Mouse (Mus musculus): ENCODE results near the gene Elfn1. TPM values are rescaled to one million over a fixed set of nuclear protein-coding genes. Genes with fewer than 3 reads are reported as not detected.

Gene Elfn1
- total and polyA plus RNA-seq, 2 experiments = 0.13 TPM; not detected in 1

DNA sequence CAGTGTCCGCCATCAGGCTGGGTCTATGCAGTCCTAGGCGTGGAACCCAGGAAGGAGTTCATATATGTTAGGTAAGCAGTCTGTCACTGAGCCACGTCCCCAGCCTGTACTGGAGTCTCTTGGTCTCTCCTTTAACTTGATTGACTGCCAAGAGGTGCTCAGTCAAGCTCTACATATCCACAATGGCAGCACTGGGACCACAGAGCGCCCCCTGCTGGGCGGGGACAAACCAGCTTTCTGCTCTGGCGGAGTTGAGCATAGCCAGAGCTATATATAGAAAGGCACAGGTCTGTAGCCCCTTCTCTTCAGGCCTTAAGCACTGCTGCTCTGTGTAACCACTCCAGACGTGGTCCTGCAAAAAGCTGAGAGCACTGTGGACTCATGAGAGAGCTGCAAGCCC is 25.7 kb downstream of the Elfn1 start:
- 55% methylated on average over 7 of the region's 7 CpGs for WGBS
- H3K9ac ChIP-seq (ENCODE audit: low read depth, low read length) = no peak overlapping the region
- H3K27me3 ChIP-seq (ENCODE audit: control insufficient read depth, insufficient read depth, low read length) = no peaks in the 10 kb centered on the region
- no peak for DNase-seq (ENCODE audit: extremely low read depth, low read depth, low spot score)
- H3K4me1 ChIP-seq (ENCODE audit: control insufficient read depth, insufficient read depth, low read length) = peaks cover 2% of the 10 kb centered on the region
- no peaks in the 10 kb centered on the region for H3K36me3 ChIP-seq (ENCODE audit: control insufficient read depth, insufficient read depth, low read length)
- H3K79me2 ChIP-seq (ENCODE audit: control insufficient read depth, insufficient read depth, low read length) = no peaks in the 10 kb centered on the region
- H3K27ac ChIP-seq (replicated peaks; ENCODE audit: insufficient read depth, low read depth, low read length) = no peak overlapping the region
- TF ChIP-seq CTCF (IDR thresholded peaks at IDR 0.05; ENCODE audit: low read depth, low read length) (peak; percentile 75), POLR2A (IDR thresholded peaks at IDR 0.05; ENCODE audit: extremely low read depth, insufficient read depth, low read length) (no peak)
- no peak overlapping the region for H3K4me3 ChIP-seq (ENCODE audit: insufficient read depth, low read depth, low read length)

DNA sequence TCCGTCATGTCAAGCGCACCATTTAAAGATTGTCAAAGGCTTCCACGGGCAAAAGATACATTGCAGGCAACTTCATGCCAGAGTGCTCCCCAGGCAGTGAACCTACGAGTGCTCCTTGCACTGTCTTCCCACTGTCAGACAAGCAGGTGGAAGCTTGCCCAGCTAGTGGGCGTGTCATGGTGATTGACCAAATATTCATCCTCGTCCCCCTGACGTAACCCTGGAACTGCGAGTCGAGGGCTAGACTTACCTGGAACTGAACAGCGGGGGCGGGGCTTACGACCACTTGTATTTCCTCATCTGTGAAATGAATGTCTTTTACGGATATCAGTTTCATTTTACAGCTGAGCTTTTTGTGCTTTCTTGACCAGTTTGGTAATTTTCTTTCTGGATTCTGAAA is 28.7 kb downstream of the Elfn1 start:
- Histone ChIP-seq H3K79me2 (ENCODE audit: control insufficient read depth, insufficient read depth, low read length) (no peaks in the 10 kb centered on the region), H3K27ac (replicated peaks; ENCODE audit: insufficient read depth, low read depth, low read length) (no peak overlapping the region; the same call in 1 of the 2 replicates), H3K9ac (ENCODE audit: low read depth, low read length) (no peak overlapping the region), H3K4me1 (ENCODE audit: control insufficient read depth, insufficient read depth, low read length) (peaks cover 2% of the 10 kb centered on the region), H3K36me3 (ENCODE audit: control insufficient read depth, insufficient read depth, low read length) (no peaks in the 10 kb centered on the region), H3K4me3 (ENCODE audit: insufficient read depth, low read depth, low read length) (no peak overlapping the region), H3K27me3 (ENCODE audit: control insufficient read depth, insufficient read depth, low read length) (no peaks in the 10 kb centered on the region)
- DNase-seq (ENCODE audit: extremely low read depth, low read depth, low spot score) = peak; percentile 88
- TF ChIP-seq CTCF (IDR thresholded peaks at IDR 0.05; ENCODE audit: low read depth, low read length) = no peak
- TF ChIP-seq POLR2A (IDR thresholded peaks at IDR 0.05; ENCODE audit: extremely low read depth, insufficient read depth, low read length) = no peak
- WGBS = 34% methylated on average over 13 of the region's 13 CpGs

DNA sequence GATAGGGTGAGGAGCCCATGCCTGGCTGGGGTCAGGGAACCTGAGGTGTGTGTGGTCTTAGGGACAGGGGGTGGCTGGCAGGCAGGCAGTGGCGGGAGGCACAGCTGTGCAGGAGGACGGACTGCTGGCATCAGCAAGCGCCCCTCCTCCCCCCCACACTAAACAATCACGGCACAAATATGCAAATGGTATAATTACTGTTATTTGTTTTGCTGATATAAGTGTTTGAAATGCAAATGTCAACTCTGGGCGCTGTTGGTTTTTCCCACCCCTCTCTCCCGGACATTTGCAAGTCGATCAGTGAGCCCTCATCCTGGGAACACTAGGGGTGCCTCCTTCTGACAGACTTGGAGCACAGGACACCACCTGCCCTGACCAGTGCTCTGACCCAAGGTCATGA is 37.0 kb downstream of the Elfn1 start:
- Histone ChIP-seq H3K4me3 (ENCODE audit: insufficient read depth, low read depth, low read length) (no peak overlapping the region), H3K27me3 (ENCODE audit: control insufficient read depth, insufficient read depth, low read length) (no peaks in the 10 kb centered on the region), H3K27ac (replicated peaks; ENCODE audit: insufficient read depth, low read depth, low read length) (no peak overlapping the region), H3K79me2 (ENCODE audit: control insufficient read depth, insufficient read depth, low read length) (no peaks in the 10 kb centered on the region), H3K36me3 (ENCODE audit: control insufficient read depth, insufficient read depth, low read length) (no peaks in the 10 kb centered on the region), H3K4me1 (ENCODE audit: control insufficient read depth, insufficient read depth, low read length) (no peaks in the 10 kb centered on the region), H3K9ac (ENCODE audit: low read depth, low read length) (no peak overlapping the region)
- no peak for TF ChIP-seq POLR2A (IDR thresholded peaks at IDR 0.05; ENCODE audit: extremely low read depth, insufficient read depth, low read length)
- no peak for TF ChIP-seq CTCF (IDR thresholded peaks at IDR 0.05; ENCODE audit: low read depth, low read length)
- WGBS = 67% methylated on average over 7 of the region's 7 CpGs
- no peak for DNase-seq (ENCODE audit: extremely low read depth, low read depth, low spot score)

DNA sequence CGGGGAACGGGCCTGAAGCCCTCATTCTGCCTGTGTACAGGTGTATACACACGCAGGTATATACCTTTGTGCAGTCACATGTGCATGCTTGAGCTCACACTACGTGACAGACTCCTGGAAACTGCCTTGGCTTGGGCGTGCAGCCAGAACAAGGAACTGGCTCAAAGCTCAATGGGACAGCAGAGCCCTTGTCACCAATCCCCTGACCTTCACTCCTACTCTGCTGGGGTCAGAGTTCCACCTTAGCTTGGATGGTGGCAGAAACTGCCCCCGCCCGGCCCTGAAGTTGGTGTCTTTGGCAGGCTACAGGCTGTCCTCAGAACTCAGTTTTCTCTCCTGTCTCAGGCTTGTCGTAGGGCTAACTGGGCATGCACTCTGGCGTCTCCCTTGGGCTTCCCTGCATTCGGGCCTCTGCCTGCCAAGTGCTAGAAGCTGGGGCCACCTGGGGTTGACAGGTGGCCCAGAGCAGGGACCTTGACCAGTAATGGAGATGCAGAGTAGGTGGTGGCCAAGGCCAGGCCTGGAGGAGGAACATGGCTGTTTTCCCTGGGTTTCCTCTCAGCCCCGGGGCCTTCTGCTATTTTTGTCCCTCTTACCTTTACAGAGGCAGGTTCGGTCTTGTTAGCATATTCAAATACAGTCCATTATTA is 38.1 kb downstream of the Elfn1 start:
- Histone ChIP-seq H3K27me3 (ENCODE audit: control insufficient read depth, insufficient read depth, low read length) (no peaks in the 10 kb centered on the region), H3K79me2 (ENCODE audit: control insufficient read depth, insufficient read depth, low read length) (no peaks in the 10 kb centered on the region), H3K27ac (replicated peaks; ENCODE audit: insufficient read depth, low read depth, low read length) (no peak overlapping the region; the same call in 1 of the 2 replicates), H3K4me3 (ENCODE audit: insufficient read depth, low read depth, low read length) (no peak overlapping the region), H3K9ac (ENCODE audit: low read depth, low read length) (no peak overlapping the region), H3K36me3 (ENCODE audit: control insufficient read depth, insufficient read depth, low read length) (no peaks in the 10 kb centered on the region), H3K4me1 (ENCODE audit: control insufficient read depth, insufficient read depth, low read length) (no peaks in the 10 kb centered on the region)
- 34% methylated on average over 12 of the region's 12 CpGs for WGBS
- TF ChIP-seq CTCF (IDR thresholded peaks at IDR 0.05; ENCODE audit: low read depth, low read length) (no peak), POLR2A (IDR thresholded peaks at IDR 0.05; ENCODE audit: extremely low read depth, insufficient read depth, low read length) (no peak)
- peak; percentile 93 for DNase-seq (ENCODE audit: extremely low read depth, low read depth, low spot score)

DNA sequence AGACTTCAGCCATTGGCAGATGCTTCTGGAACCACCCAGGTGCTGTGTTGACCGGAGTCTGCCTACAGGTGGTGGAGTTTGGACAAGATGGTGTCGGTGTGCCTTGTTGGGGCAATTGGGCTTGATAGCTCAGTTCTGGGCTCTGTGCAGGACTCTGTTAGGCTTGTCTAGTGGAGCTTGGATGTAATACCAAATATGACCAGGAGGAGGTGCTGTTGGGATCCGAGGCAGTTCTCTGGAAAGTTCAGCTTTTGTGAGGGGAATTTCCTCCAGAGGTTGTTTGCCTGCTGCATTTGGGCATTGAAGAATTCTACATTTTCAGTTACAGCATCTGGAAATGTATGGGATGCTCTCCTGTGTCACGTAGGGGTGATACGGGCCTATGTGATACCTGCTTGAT is 39.7 kb downstream of the Elfn1 start:
- H3K27me3 ChIP-seq (ENCODE audit: control insufficient read depth, insufficient read depth, low read length) = no peaks in the 10 kb centered on the region
- H3K4me1 ChIP-seq (ENCODE audit: control insufficient read depth, insufficient read depth, low read length) = no peaks in the 10 kb centered on the region
- 97% methylated on average over 5 of the region's 5 CpGs for WGBS
- DNase-seq (ENCODE audit: extremely low read depth, low read depth, low spot score) = no peak
- H3K79me2 ChIP-seq (ENCODE audit: control insufficient read depth, insufficient read depth, low read length) = no peaks in the 10 kb centered on the region
- no peak overlapping the region for H3K9ac ChIP-seq (ENCODE audit: low read depth, low read length)
- H3K4me3 ChIP-seq (ENCODE audit: insufficient read depth, low read depth, low read length) = no peak overlapping the region
- no peak overlapping the region for H3K27ac ChIP-seq (replicated peaks; ENCODE audit: insufficient read depth, low read depth, low read length)
- no peak for TF ChIP-seq POLR2A (IDR thresholded peaks at IDR 0.05; ENCODE audit: extremely low read depth, insufficient read depth, low read length)
- peak; percentile 32; the same call in 1 of the 2 replicates for TF ChIP-seq CTCF (IDR thresholded peaks at IDR 0.05; ENCODE audit: low read depth, low read length)
- H3K36me3 ChIP-seq (ENCODE audit: control insufficient read depth, insufficient read depth, low read length) = no peaks in the 10 kb centered on the region

DNA sequence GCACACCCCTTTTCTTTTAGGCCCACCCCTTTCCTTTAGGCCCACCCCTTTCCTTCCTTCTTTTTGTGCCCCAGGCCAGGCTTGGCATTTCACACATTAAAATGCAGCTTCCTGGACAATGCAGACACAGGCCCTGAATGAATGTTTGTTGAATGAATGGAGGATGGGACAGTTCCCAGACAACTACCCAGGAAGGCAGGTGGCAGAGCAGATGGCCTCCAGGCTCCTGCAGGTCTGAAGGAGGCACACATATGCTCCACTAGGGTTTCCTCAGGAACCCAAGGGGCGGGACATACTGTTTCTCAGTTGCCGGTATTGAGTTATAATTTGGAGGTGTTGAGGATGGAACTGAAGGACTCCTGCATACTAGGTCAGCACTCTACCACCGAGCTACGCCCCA is 40.8 kb downstream of the Elfn1 start:
- WGBS = 95% methylated on average over 4 of the region's 4 CpGs
- Histone ChIP-seq H3K4me1 (ENCODE audit: control insufficient read depth, insufficient read depth, low read length) (no peaks in the 10 kb centered on the region), H3K36me3 (ENCODE audit: control insufficient read depth, insufficient read depth, low read length) (no peaks in the 10 kb centered on the region), H3K27me3 (ENCODE audit: control insufficient read depth, insufficient read depth, low read length) (no peaks in the 10 kb centered on the region), H3K27ac (replicated peaks; ENCODE audit: insufficient read depth, low read depth, low read length) (no peak overlapping the region), H3K4me3 (ENCODE audit: insufficient read depth, low read depth, low read length) (no peak overlapping the region), H3K9ac (ENCODE audit: low read depth, low read length) (no peak overlapping the region), H3K79me2 (ENCODE audit: control insufficient read depth, insufficient read depth, low read length) (no peaks in the 10 kb centered on the region)
- TF ChIP-seq CTCF (IDR thresholded peaks at IDR 0.05; ENCODE audit: low read depth, low read length) = no peak
- DNase-seq (ENCODE audit: extremely low read depth, low read depth, low spot score) = no peak

Data from liver, adult 2 months (tissue).